In genomic region chr13:119409330-119409707, GRCm38 (mm10) we compare ENCODE assay signal across 8 mouse cellular contexts. TPM values are rescaled to one million over a fixed set of nuclear protein-coding genes. Genes with fewer than 3 reads are reported as not detected.
A peak's percentile ranks its signal among the peaks of the same experiment; 100 is the strongest.
DNase-seq lines count a peak whose midpoint lies in the region; ATAC-seq and TF ChIP-seq lines count a peak whose summit lies in the region.

No protein-coding gene starts in this region.

- H3K4me3 ChIP-seq in G1E (ENCODE audit: low read depth, low read length), result peak overlapping the region; percentile 80
- H3K4me3 ChIP-seq in heart, embryonic 16.5 days (ENCODE audit: low read length), result peak overlapping the region; percentile 99
- H3K4me3 ChIP-seq in megakaryocyte, embryonic 14.5 days (replicated peaks), result peak overlapping the region; percentile 94
- H3K4me3 ChIP-seq in testis, adult 2 months (ENCODE audit: control insufficient read depth, low read depth, low read length), result peak overlapping the region; percentile 96

- H3K27ac ChIP-seq in heart, embryonic 16.5 days (ENCODE audit: low read length), result peak overlapping the region; percentile 95
- peak overlapping the region; percentile 72; the same call in 1 of the 2 replicates for H3K27ac ChIP-seq in testis, adult 2 months (ENCODE audit: control insufficient read depth, insufficient read depth, low read depth, low read length)

- peak overlapping the region; percentile 77 for H3K4me2 ChIP-seq in heart, embryonic 16.5 days (ENCODE audit: low read depth, low read length)

- no peaks in the 10 kb centered on the region for H3K9me3 ChIP-seq in G1E (replicated peaks)
- H3K9me3 ChIP-seq in heart, embryonic 16.5 days (replicated peaks; ENCODE audit: control insufficient read depth, low read length), result no peaks in the 10 kb centered on the region
- peaks cover 4% of the 10 kb centered on the region; the same call in 1 of the 2 replicates for H3K9me3 ChIP-seq in megakaryocyte, embryonic 14.5 days

- H3K4me1 ChIP-seq in G1E (ENCODE audit: insufficient read depth, low read depth, low read length), result peaks cover 14% of the 10 kb centered on the region
- peaks cover 20% of the 10 kb centered on the region for H3K4me1 ChIP-seq in heart, embryonic 16.5 days (ENCODE audit: control insufficient read depth, insufficient read depth, low read length)
- H3K4me1 ChIP-seq in megakaryocyte, embryonic 14.5 days, result peaks cover 21% of the 10 kb centered on the region
- peaks cover 11% of the 10 kb centered on the region for H3K4me1 ChIP-seq in testis, adult 2 months (ENCODE audit: control insufficient read depth, insufficient read depth, low read length)

- no peak for DNase-seq in G1E (ENCODE audit: low spot score)
- DNase-seq in adrenal gland, postnatal 14 days, result peak; percentile 90
- peak; percentile 67 for DNase-seq in fibroblast of lung, adult 2 months (ENCODE audit: low read depth)
- DNase-seq in kidney, postnatal 36 days, result peak; percentile 87 to 92
- no peak for DNase-seq in spleen, postnatal 14 days (ENCODE audit: low spot score in 2 of 2)

- H3K36me3 ChIP-seq in G1E (replicated peaks), result peaks cover 5% of the 10 kb centered on the region
- peaks cover 2% of the 10 kb centered on the region; the same call in 1 of the 2 replicates for H3K36me3 ChIP-seq in heart, embryonic 16.5 days (ENCODE audit: control insufficient read depth, insufficient read depth)
- peaks cover 3% of the 10 kb centered on the region for H3K36me3 ChIP-seq in megakaryocyte, embryonic 14.5 days (replicated peaks; ENCODE audit: low read length)
- H3K36me3 ChIP-seq in testis, adult 2 months (ENCODE audit: control insufficient read depth, insufficient read depth, low read length), result no peaks in the 10 kb centered on the region

- no peak for TF ChIP-seq POLR2A in testis, adult 2 months (IDR thresholded peaks at IDR 0.05; ENCODE audit: control insufficient read depth, low read depth, low read length)

- ATAC-seq in G1E (ENCODE audit: extremely low read depth, insufficient number of reproducible peaks, low FRiP score, poor library complexity, severe bottlenecking), result no peak
- ATAC-seq in heart, embryonic 16.5 days (replicated peaks; ENCODE audit: extremely low read depth, insufficient read depth, low FRiP score), result peak; percentile 58

- TF ChIP-seq CTCF in G1E (IDR thresholded peaks at IDR 0.05; ENCODE audit: low read depth, low read length), result no peak
- TF ChIP-seq CTCF in testis, adult 2 months (IDR thresholded peaks at IDR 0.05; ENCODE audit: control insufficient read depth, insufficient read depth, insufficient replicate concordance, low read depth, low read length), result no peak

- H3K27me3 ChIP-seq in G1E (ENCODE audit: insufficient read depth, low read length), result no peaks in the 10 kb centered on the region
- H3K27me3 ChIP-seq in heart, embryonic 16.5 days (ENCODE audit: control insufficient read depth, insufficient read depth, low read length), result no peaks in the 10 kb centered on the region
- no peaks in the 10 kb centered on the region for H3K27me3 ChIP-seq in megakaryocyte, embryonic 14.5 days (replicated peaks)
- H3K27me3 ChIP-seq in testis, adult 2 months (ENCODE audit: control insufficient read depth, insufficient read depth, low read length), result 0 out of 2 replicates have a peak, but pooled peaks cover 2% of the 10 kb centered on the region

- H3K9ac ChIP-seq in heart, embryonic 16.5 days (ENCODE audit: low read length), result peak overlapping the region; percentile 98

- WGBS in heart, embryonic 16.5 days, result under 1% methylated on average over 13 of the region's 13 CpGs

RNA-seq across cellular contexts. Expression of gene Paip1, which starts 19.1 kb away (rescaled TPM):
- 78.9 and 81.1 TPM in 2 replicates for total RNA-seq in G1E (2014; fragmentation: Nextera tagmentation)
- total RNA-seq in G1E (2017), result 58.6 and 67.6 TPM in 2 replicates
- 13.3 and 14.7 TPM in 2 replicates for polyA plus RNA-seq in G1E (2012)
- 106 and 119 TPM in 2 replicates for total RNA-seq in adrenal gland, postnatal 14 days (2021)
- 25.5 TPM in 2 replicates for polyA plus RNA-seq in heart, embryonic 16.5 days (2015; fragmentation: Nextera tagmentation; extraction: Ambion mirVana)
- 10.0 and 21.2 TPM in 2 replicates for polyA plus RNA-seq in megakaryocyte, embryonic 14.5 days (2012; ENCODE audit: insufficient read depth, low replicate concordance)
- 16.7 and 18.1 TPM in 2 replicates for polyA plus RNA-seq in testis, adult 2 months (2012; rRNA removed)

RNA-seq across cellular contexts. Expression of gene 4833420G17Rik, which starts 53.2 kb away (rescaled TPM):
- total RNA-seq in G1E (2014; fragmentation: Nextera tagmentation), result 51.3 and 58.5 TPM in 2 replicates
- total RNA-seq in G1E (2017), result 37.1 and 45.0 TPM in 2 replicates
- polyA plus RNA-seq in G1E (2012), result 3.2 and 4.2 TPM in 2 replicates
- 18.7 and 22.9 TPM in 2 replicates for total RNA-seq in adrenal gland, postnatal 14 days (2021)
- 36.1 and 40.4 TPM in 2 replicates for polyA plus RNA-seq in heart, embryonic 16.5 days (2015; fragmentation: Nextera tagmentation; extraction: Ambion mirVana)
- polyA plus RNA-seq in megakaryocyte, embryonic 14.5 days (2012; ENCODE audit: insufficient read depth, low replicate concordance), result 2.6 and 2.7 TPM in 2 replicates
- 19.4 and 36.1 TPM in 2 replicates for polyA plus RNA-seq in testis, adult 2 months (2012; rRNA removed)

Comparison
In these comparisons a context has a peak if more than half of its experiments do, and no peak if none do; other contexts are left out.
1. DNase-seq: peak in adrenal gland, postnatal 14 days (single experiment), fibroblast of lung, adult 2 months (single experiment) and kidney, postnatal 36 days (2 of 2); none in G1E (single experiment) and spleen, postnatal 14 days (0 of 2).
2. Peak in every context shown above with its lines, with median percentiles within 50 percentile points of each other: H3K4me3 ChIP-seq.